Comparison of ENCODE assay signal across 24 mouse cellular contexts in the genomic region with DNA sequence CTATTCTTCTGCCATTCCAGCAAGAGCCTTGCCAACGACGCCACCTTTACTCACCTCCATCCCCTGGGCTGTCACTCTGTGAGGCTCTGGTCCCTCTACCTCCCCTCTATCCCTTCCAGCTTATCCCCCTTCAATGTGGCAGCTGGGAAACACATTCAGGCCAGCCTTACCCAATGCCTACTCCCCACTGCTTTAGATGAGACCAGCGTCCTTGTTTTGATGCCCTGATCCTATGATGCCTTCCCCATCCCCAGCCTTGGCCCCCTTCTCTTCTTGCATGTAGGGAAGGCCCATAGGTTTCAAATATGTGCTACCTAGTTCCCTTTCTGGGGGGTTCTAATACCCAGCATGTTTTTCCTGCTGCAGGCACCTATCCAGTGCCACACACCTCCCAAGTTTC. TPM values are rescaled to one million over a fixed set of nuclear protein-coding genes. Genes with fewer than 3 reads are reported as not detected.
DNase-seq lines count a peak whose midpoint lies in the region; ATAC-seq and TF ChIP-seq lines count a peak whose summit lies in the region.
"Had no signal": no experiment of that assay in that cellular context is flagged by ENCODE, and none has a peak within 500 bp of the region (broad histone marks: within the 10 kb centered on the region; RNA-seq: fewer than 3 reads in every experiment).

No protein-coding gene starts in this region.

- H3K4me1 ChIP-seq in midbrain, embryonic 10.5 days, result peaks cover 18% of the 10 kb centered on the region
- H3K4me1 ChIP-seq in midbrain, embryonic 15.5 days, result no peaks in the 10 kb centered on the region
- no peaks in the 10 kb centered on the region for H3K4me1 ChIP-seq in thymus, adult 2 months (replicated peaks; ENCODE audit: control insufficient read depth, insufficient read depth, low read length)
- H3K4me1 ChIP-seq: forebrain, embryonic 13.5 days; forebrain, embryonic 15.5 days had no signal

- H3K27me3 ChIP-seq in midbrain, embryonic 10.5 days (ENCODE audit: low read depth, poor library complexity, severe bottlenecking), result no peaks in the 10 kb centered on the region
- no peaks in the 10 kb centered on the region for H3K27me3 ChIP-seq in midbrain, embryonic 15.5 days (replicated peaks)
- no peaks in the 10 kb centered on the region for H3K27me3 ChIP-seq in thymus, adult 2 months (ENCODE audit: control insufficient read depth, insufficient read depth, low read length)
- H3K27me3 ChIP-seq: embryonic facial prominence, embryonic 12.5 days; forebrain, embryonic 13.5 days; forebrain, embryonic 15.5 days had no signal

- no peak overlapping the region for H3K4me3 ChIP-seq in midbrain, embryonic 10.5 days
- H3K4me3 ChIP-seq in midbrain, embryonic 15.5 days, result no peak overlapping the region
- H3K4me3 ChIP-seq in thymus, adult 2 months (ENCODE audit: control insufficient read depth, insufficient read depth, low read length), result no peak overlapping the region
- H3K4me3 ChIP-seq: embryonic facial prominence, embryonic 10.5 days; embryonic facial prominence, embryonic 12.5 days; forebrain, embryonic 13.5 days; forebrain, embryonic 15.5 days had no signal

- H3K4me2 ChIP-seq in midbrain, embryonic 15.5 days, result no peak overlapping the region
- H3K4me2 ChIP-seq: embryonic facial prominence, embryonic 12.5 days; forebrain, embryonic 13.5 days; forebrain, embryonic 15.5 days had no signal

- H3K36me3 ChIP-seq in midbrain, embryonic 10.5 days, result no peaks in the 10 kb centered on the region
- no peaks in the 10 kb centered on the region for H3K36me3 ChIP-seq in midbrain, embryonic 15.5 days (replicated peaks)
- H3K36me3 ChIP-seq in thymus, adult 2 months (ENCODE audit: control insufficient read depth, insufficient read depth, low read length), result no peaks in the 10 kb centered on the region
- H3K36me3 ChIP-seq: embryonic facial prominence, embryonic 10.5 days; embryonic facial prominence, embryonic 12.5 days; forebrain, embryonic 15.5 days; G1E had no signal

- no peak overlapping the region for H3K9ac ChIP-seq in midbrain, embryonic 15.5 days
- H3K9ac ChIP-seq: embryonic facial prominence, embryonic 12.5 days; forebrain, embryonic 13.5 days; forebrain, embryonic 15.5 days had no signal

- 85% methylated on average over 3 of the region's 3 CpGs for WGBS in midbrain, embryonic 10.5 days
- 90% methylated on average over 3 of the region's 3 CpGs for WGBS in midbrain, embryonic 15.5 days
- WGBS in thymus, adult 2 months, result 94% methylated on average over 3 of the region's 3 CpGs

- no peak for TF ChIP-seq POLR2A in thymus, adult 2 months (IDR thresholded peaks at IDR 0.05; ENCODE audit: control insufficient read depth, extremely low read depth, insufficient read depth, low read length, poor library complexity)

- no peak for ATAC-seq in midbrain, embryonic 15.5 days (replicated peaks)
- ATAC-seq in neutrophil, adult 5-6 weeks (ENCODE audit: extremely low read depth, insufficient number of reproducible peaks, low FRiP score, poor library complexity, severe bottlenecking), result 0 out of 2 replicates have a peak, but pooled peaks have one; percentile 8
- ATAC-seq: activated CD4-positive, CD25-positive, alpha-beta regulatory T cell, adult 4 months; forebrain, embryonic 13.5 days; forebrain, embryonic 15.5 days; Patski had no signal

- TF ChIP-seq CTCF in thymus, adult 2 months (IDR thresholded peaks at IDR 0.05; ENCODE audit: borderline replicate concordance, control insufficient read depth, extremely low read depth, insufficient read depth, low read length, poor library complexity), result no peak

- H3K9me3 ChIP-seq in midbrain, embryonic 10.5 days (replicated peaks), result no peaks in the 10 kb centered on the region
- no peaks in the 10 kb centered on the region for H3K9me3 ChIP-seq in midbrain, embryonic 15.5 days
- H3K9me3 ChIP-seq: embryonic facial prominence, embryonic 10.5 days; embryonic facial prominence, embryonic 12.5 days; forebrain, embryonic 13.5 days; forebrain, embryonic 15.5 days; G1E had no signal

- 0 out of 2 replicates have a peak overlapping the region, but pooled peaks have one; percentile 38 for H3K27ac ChIP-seq in midbrain, embryonic 10.5 days (replicated peaks)
- H3K27ac ChIP-seq in midbrain, embryonic 15.5 days, result no peak overlapping the region
- peak overlapping the region; percentile 28; the same call in 1 of the 2 replicates for H3K27ac ChIP-seq in thymus, adult 2 months (ENCODE audit: control insufficient read depth, insufficient read depth, low read length)
- H3K27ac ChIP-seq: embryonic facial prominence, embryonic 10.5 days; embryonic facial prominence, embryonic 12.5 days; forebrain, embryonic 13.5 days; forebrain, embryonic 15.5 days had no signal

- DNase-seq in midbrain, embryonic 10.5 days (ENCODE audit: low spot score), result no peak
- DNase-seq in thymus, adult 2 months, result no peak
- DNase-seq in thymus, adult 18-20 months, result no peak
- no peak for DNase-seq in lung, postnatal 14 days
- DNase-seq: adrenal gland, adult 8-10 months; adrenal gland, postnatal 14 days; adrenal gland, postnatal 36 days; cerebellum, adult 11-12 months; cerebellum, adult 2 months; cerebellum, adult 9-10 months; cerebellum, postnatal 10 days; cerebellum, postnatal 25 days had no signal

RNA-seq across cellular contexts. Expression of gene Ccl22, which starts 4.6 kb away (rescaled TPM):
- not detected in 2 replicates for polyA plus RNA-seq in midbrain, embryonic 10.5 days (2016; fragmentation: Nextera tagmentation; extraction: Ambion mirVana)
- polyA plus RNA-seq in midbrain, embryonic 15.5 days (2015; fragmentation: Nextera tagmentation; extraction: Ambion mirVana), result 0.14 TPM in 1 of 2 replicates, not detected in the other
- 109 and 122 TPM in 2 replicates for polyA plus RNA-seq in thymus, adult 2 months (2012; rRNA removed)
- total RNA-seq in neutrophil, adult 5-6 weeks (2017), result not detected in 2 replicates
- total RNA-seq: adrenal gland, postnatal 36 days had no signal
- polyA plus RNA-seq: C2C12; embryonic facial prominence, embryonic 10.5 days; embryonic facial prominence, embryonic 12.5 days; embryonic facial prominence, embryonic 14.5 days; forebrain, embryonic 11.5 days; forebrain, embryonic 13.5 days; forebrain, embryonic 15.5 days; Patski had no signal

RNA-seq across cellular contexts. Expression of gene Cx3cl1, which starts 21.9 kb away (rescaled TPM):
- 13.6 and 14.3 TPM in 2 replicates for polyA plus RNA-seq in midbrain, embryonic 10.5 days (2016; fragmentation: Nextera tagmentation; extraction: Ambion mirVana)
- 34.2 and 41.3 TPM in 2 replicates for polyA plus RNA-seq in midbrain, embryonic 15.5 days (2015; fragmentation: Nextera tagmentation; extraction: Ambion mirVana)
- polyA plus RNA-seq in thymus, adult 2 months (2012; rRNA removed), result 31.0 and 33.8 TPM in 2 replicates
- total RNA-seq in neutrophil, adult 5-6 weeks (2017), result not detected in 2 replicates
- polyA plus RNA-seq: activated CD4-positive, CD25-positive, alpha-beta regulatory T cell, adult 4 months; G1E had no signal

RNA-seq across cellular contexts. Expression of gene Pllp, which starts 53.9 kb away (rescaled TPM):
- polyA plus RNA-seq in midbrain, embryonic 10.5 days (2016; fragmentation: Nextera tagmentation; extraction: Ambion mirVana), result 0.34 and 0.36 TPM in 2 replicates
- polyA plus RNA-seq in midbrain, embryonic 15.5 days (2015; fragmentation: Nextera tagmentation; extraction: Ambion mirVana), result 1.5 and 1.6 TPM in 2 replicates
- 1.2 and 2.2 TPM in 2 replicates for polyA plus RNA-seq in thymus, adult 2 months (2012; rRNA removed)
- 0.25 and 0.81 TPM in 2 replicates for total RNA-seq in neutrophil, adult 5-6 weeks (2017)
- polyA plus RNA-seq: G1E had no signal

Comparison
In these comparisons a context has a peak if more than half of its experiments do, and no peak if none do; other contexts are left out.
1. RNA of gene Ccl22, which starts 4.6 kb away (polyA plus RNA-seq): 109 to 122 TPM in thymus, adult 2 months; 0.14 TPM in midbrain, embryonic 15.5 days and not detected in midbrain, embryonic 10.5 days; every median in the first group is over 10 times any median in the second.